Mouse (Mus musculus): ENCODE data around the gene Dync1i2.

DNA sequence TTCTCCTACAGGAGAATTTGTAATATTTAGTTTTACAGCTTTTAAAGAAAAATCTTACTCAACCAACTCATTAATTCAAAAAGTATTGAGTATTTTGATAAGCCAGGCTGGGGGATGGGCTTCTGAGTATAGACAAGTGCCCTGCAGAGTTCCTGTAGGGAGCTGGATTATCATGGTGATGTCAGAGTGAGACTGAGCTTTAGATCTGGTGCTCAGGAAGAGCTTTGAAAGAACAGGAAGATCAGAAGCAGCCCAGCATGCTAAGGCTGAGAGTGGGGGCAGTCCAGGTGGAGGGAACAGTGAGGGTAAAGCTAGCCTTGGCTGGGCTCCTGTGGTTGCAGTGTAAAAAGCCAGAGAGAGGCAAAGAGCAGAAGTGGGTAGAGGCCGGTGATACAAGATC is 9.5 kb downstream of the Dync1i2 start:
- TF ChIP-seq POLR2A (IDR thresholded peaks at IDR 0.05; ENCODE audit: insufficient read depth, low read depth, low read length) (no peak), CTCF (IDR thresholded peaks at IDR 0.05; ENCODE audit: insufficient read depth, low read depth, low read length) (no peak)
